Mouse (Mus musculus): Measurements from ENCODE around the gene Adgrf1. TPM values are rescaled to one million over a fixed set of nuclear protein-coding genes. Genes with fewer than 3 reads are reported as not detected.

Adgrf1 gene
- polyA plus RNA-seq (2015; fragmentation: Nextera tagmentation; extraction: Ambion mirVana), result not detected in 2 replicates

DNA sequence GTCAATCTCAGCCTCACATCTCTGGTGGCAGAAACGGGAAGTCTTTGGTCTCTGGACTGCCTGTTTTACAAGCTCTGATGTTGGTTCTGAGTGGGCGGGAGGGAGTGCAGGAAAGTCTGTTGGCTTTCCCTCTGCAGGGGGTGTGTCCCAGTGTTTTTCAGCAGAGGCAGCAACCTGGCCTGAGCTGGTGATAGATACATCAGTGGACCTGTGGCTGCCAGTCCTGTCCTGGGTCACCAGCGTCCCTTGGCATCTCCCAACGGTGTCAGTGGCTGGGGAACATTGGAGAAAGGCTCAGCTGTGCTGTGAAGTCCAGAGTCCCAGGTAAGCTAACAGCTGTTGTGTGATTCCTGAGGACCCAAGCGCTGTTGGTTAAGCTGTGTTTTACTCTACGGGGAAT lies at the start of gene Adgrf1:
Gene Adgrf1 (plus strand): TSS at position 169 of the 400 bp plus-strand sequence.
- Histone ChIP-seq H3K36me3 (ENCODE audit: control insufficient read depth, insufficient read depth) (no peaks in the 10 kb centered on the region), H3K4me1 (replicated peaks; ENCODE audit: control insufficient read depth, insufficient read depth, low read length) (0 out of 2 replicates have a peak, but pooled peaks cover 2% of the 10 kb centered on the region), H3K4me2 (ENCODE audit: low read length) (no peak within 1 kb of the TSS), H3K27me3 (replicated peaks; ENCODE audit: control insufficient read depth, insufficient read depth, low read length) (no peaks in the 10 kb centered on the region), H3K9ac (replicated peaks; ENCODE audit: low read depth, low read length) (no peak within 1 kb of the TSS), H3K4me3 (replicated peaks; ENCODE audit: low read length) (no peak within 1 kb of the TSS), H3K9me3 (ENCODE audit: control insufficient read depth, low read length) (no peaks in the 10 kb centered on the region), H3K27ac (ENCODE audit: low read length) (no peak within 1 kb of the TSS)
- ATAC-seq, result no peak
- 85% methylated on average over 6 of the region's 6 CpGs for WGBS

DNA sequence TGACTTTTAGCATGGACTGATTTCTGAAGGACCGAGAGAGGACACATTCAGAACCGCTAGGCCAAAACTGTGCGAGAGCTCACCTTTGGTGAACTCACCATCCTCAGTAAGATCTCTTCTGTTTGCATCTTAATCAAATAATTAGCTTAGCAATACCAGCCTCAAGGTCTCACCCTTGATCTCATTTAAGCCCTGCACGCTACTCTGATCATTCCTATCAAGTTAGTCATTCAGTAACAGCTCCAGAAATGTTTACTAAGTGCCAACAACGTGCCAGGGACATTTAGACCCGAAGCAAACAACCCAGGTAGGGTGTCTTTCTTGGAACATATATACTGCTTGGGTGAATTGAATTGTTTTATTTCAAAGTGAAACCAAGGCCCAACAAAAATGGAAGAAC lies 44.0 kb upstream of the Adgrf1 start:
- Histone ChIP-seq H3K4me3 (replicated peaks; ENCODE audit: low read length) (no peak overlapping the region), H3K9ac (replicated peaks; ENCODE audit: low read depth, low read length) (no peak overlapping the region), H3K9me3 (ENCODE audit: control insufficient read depth, low read length) (no peaks in the 10 kb centered on the region), H3K4me2 (ENCODE audit: low read length) (no peak overlapping the region), H3K4me1 (replicated peaks; ENCODE audit: control insufficient read depth, insufficient read depth, low read length) (peaks cover 8% of the 10 kb centered on the region; the same call in 1 of the 2 replicates), H3K36me3 (ENCODE audit: control insufficient read depth, insufficient read depth) (no peaks in the 10 kb centered on the region), H3K27ac (ENCODE audit: low read length) (no peak overlapping the region), H3K27me3 (replicated peaks; ENCODE audit: control insufficient read depth, insufficient read depth, low read length) (no peaks in the 10 kb centered on the region)
- WGBS, result 79% methylated on average over 6 of the region's 6 CpGs
- no peak for ATAC-seq

DNA sequence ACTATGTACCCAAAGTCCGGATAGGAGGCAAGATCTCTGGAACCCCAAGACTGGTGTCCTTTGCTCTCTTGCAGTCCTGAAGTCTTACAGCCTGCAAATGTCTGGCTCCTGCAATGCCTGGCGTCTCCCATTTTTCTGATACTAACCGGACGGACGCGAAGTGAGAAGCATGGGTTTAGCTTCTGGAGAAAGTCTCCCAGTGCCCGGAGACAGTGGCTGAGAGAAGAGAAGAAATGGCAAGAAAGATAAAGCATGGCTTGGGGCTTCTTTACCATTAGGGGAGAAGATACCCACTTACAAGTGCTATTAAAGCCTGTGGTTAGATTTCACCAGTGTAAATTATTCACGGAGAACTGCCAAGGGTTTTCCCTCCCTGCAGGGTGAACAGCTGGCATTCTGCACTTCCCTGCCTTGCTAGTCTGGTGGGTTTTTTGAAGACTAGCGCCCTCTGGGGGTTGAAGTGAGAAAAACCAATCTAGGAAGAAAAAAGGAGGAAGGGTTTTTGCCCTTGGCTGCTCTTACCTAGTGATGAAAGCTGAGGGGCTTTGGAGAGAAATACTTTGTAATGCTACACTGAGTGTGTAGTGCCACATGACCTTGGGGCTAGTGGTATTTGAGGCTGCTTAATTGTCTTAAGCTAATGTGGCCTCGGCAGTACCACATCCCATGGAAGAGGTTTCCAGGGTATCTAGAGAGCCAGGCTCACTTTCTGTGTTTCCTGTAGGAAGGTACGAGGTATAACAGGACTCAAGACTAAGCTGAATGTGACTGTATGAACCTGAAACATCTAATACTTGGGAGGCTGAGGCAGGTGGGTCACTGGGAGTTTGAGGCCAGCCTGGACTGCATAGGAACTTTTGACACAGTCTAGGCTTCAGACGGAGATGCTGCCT lies 40.3 kb upstream of the Adgrf1 start:
- ATAC-seq, result peak; percentile 97
- H3K4me2 ChIP-seq (ENCODE audit: low read length), result peak overlapping the region; percentile 12; the same call in 1 of the 2 replicates
- H3K9ac ChIP-seq (replicated peaks; ENCODE audit: low read depth, low read length), result no peak overlapping the region
- no peaks in the 10 kb centered on the region for H3K36me3 ChIP-seq (ENCODE audit: control insufficient read depth, insufficient read depth)
- H3K27ac ChIP-seq (ENCODE audit: low read length), result no peak overlapping the region
- H3K9me3 ChIP-seq (ENCODE audit: control insufficient read depth, low read length), result no peaks in the 10 kb centered on the region
- H3K4me1 ChIP-seq (replicated peaks; ENCODE audit: control insufficient read depth, insufficient read depth, low read length), result peaks cover 8% of the 10 kb centered on the region; the same call in 1 of the 2 replicates
- 47% methylated on average over 12 of the region's 12 CpGs for WGBS
- H3K27me3 ChIP-seq (replicated peaks; ENCODE audit: control insufficient read depth, insufficient read depth, low read length), result no peaks in the 10 kb centered on the region
- H3K4me3 ChIP-seq (replicated peaks; ENCODE audit: low read length), result no peak overlapping the region

DNA sequence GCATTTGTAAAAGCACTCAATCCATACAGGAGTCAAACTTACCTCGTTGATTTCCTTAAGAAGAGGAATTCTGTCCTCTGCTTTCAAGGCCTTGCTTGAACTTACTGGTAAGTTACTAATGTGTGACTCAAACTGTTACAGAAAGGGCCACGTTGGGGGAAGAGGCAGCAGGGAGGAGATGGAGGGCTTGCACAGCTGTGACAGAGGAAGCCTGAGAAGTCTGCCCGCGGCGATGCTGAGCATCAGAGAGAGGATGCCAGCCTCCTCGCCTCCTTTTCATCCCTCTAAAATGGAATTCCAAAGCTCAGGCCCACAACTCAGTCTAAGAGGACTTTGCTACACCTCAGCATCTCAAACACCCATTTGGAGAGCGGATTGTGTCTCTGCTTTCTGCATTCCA lies 39.3 kb upstream of the Adgrf1 start:
- ATAC-seq, result no peak
- no peak overlapping the region for H3K27ac ChIP-seq (ENCODE audit: low read length)
- H3K27me3 ChIP-seq (replicated peaks; ENCODE audit: control insufficient read depth, insufficient read depth, low read length), result no peaks in the 10 kb centered on the region
- H3K36me3 ChIP-seq (ENCODE audit: control insufficient read depth, insufficient read depth), result no peaks in the 10 kb centered on the region
- H3K4me2 ChIP-seq (ENCODE audit: low read length), result no peak overlapping the region
- no peak overlapping the region for H3K4me3 ChIP-seq (replicated peaks; ENCODE audit: low read length)
- H3K4me1 ChIP-seq (replicated peaks; ENCODE audit: control insufficient read depth, insufficient read depth, low read length), result peaks cover 8% of the 10 kb centered on the region; the same call in 1 of the 2 replicates
- no peaks in the 10 kb centered on the region for H3K9me3 ChIP-seq (ENCODE audit: control insufficient read depth, low read length)
- WGBS, result 86% methylated on average over 7 of the region's 7 CpGs
- H3K9ac ChIP-seq (replicated peaks; ENCODE audit: low read depth, low read length), result no peak overlapping the region

DNA sequence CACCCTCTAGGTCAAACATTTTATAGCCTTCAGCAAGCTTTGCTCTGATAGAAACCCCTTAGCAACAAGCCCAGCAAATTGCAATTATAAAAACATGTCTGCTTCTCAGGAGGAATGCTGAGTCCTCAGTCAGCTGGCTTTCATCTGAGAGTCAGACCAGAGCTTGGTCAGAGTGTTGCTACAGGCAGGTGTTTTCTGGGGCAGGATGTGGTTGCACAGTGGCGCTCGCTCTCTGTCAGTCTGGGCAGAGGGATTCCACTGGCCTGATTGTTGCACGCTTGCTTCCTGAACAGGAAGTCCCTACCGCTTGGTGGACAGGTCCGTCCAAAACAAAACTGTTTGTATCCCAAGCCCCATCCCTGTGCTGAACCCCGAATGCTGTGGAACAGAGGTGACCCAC lies 37.4 kb upstream of the Adgrf1 start:
- ATAC-seq, result no peak
- H3K9ac ChIP-seq (replicated peaks; ENCODE audit: low read depth, low read length), result no peak overlapping the region
- H3K4me1 ChIP-seq (replicated peaks; ENCODE audit: control insufficient read depth, insufficient read depth, low read length), result peaks cover 8% of the 10 kb centered on the region; the same call in 1 of the 2 replicates
- H3K9me3 ChIP-seq (ENCODE audit: control insufficient read depth, low read length), result no peaks in the 10 kb centered on the region
- no peak overlapping the region for H3K4me2 ChIP-seq (ENCODE audit: low read length)
- no peak overlapping the region for H3K27ac ChIP-seq (ENCODE audit: low read length)
- no peak overlapping the region for H3K4me3 ChIP-seq (replicated peaks; ENCODE audit: low read length)
- 81% methylated on average over 6 of the region's 6 CpGs for WGBS
- no peaks in the 10 kb centered on the region for H3K36me3 ChIP-seq (ENCODE audit: control insufficient read depth, insufficient read depth)
- H3K27me3 ChIP-seq (replicated peaks; ENCODE audit: control insufficient read depth, insufficient read depth, low read length), result no peaks in the 10 kb centered on the region

DNA sequence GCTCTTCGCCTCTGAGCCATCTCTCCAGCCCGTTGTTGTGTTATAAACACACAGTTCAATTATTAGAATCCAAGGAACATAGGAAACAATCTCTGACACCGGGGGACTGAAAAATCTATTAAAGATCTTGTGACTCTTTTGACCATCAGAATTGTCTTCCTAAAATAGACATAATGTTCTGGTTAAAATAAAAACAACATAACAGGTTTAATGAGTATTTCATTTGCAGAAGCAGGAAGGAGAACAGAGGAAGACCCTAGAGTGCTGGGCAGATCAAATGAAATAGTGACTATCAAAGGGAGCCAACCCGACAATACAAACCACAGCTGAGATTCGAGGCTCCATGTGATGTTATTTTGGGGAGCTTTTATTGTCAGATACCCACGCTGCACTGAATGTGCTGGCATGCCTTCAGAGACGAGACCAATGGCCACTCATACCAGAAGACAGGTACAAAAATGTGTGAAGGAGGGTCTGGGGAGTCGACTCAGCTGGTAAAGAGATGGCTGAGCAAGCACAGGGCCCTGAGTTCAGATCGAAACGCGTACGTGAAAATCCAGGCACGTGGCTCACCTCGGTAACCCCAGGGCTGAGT lies 33.4 kb upstream of the Adgrf1 start:
- ATAC-seq, result no peak
- H3K4me3 ChIP-seq (replicated peaks; ENCODE audit: low read length), result no peak overlapping the region
- no peaks in the 10 kb centered on the region for H3K27me3 ChIP-seq (replicated peaks; ENCODE audit: control insufficient read depth, insufficient read depth, low read length)
- no peaks in the 10 kb centered on the region for H3K36me3 ChIP-seq (ENCODE audit: control insufficient read depth, insufficient read depth)
- no peaks in the 10 kb centered on the region for H3K9me3 ChIP-seq (ENCODE audit: control insufficient read depth, low read length)
- no peak overlapping the region for H3K4me2 ChIP-seq (ENCODE audit: low read length)
- no peak overlapping the region for H3K9ac ChIP-seq (replicated peaks; ENCODE audit: low read depth, low read length)
- no peak overlapping the region for H3K27ac ChIP-seq (ENCODE audit: low read length)
- H3K4me1 ChIP-seq (replicated peaks; ENCODE audit: control insufficient read depth, insufficient read depth, low read length), result peaks cover 5% of the 10 kb centered on the region
- WGBS, result 87% methylated on average over 14 of the region's 14 CpGs

DNA sequence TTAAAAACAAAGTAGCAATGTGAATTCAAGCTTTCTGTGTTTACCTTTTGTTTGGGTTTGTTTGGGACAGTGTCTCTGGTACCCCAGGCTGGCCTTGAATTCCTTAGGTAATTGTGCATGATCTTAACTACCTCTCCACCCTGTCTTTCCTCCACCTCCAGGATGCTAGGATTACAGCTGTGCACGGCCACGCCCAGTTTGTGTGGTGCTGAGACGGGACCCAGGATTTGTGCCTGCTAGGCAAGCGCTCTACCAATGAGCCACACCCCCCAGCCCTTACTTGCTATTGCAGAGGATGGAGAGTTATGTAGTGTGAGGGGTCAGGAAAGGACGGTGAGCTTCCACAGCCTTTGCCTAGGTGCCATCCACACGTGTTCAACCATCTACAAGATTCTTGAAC lies 31.1 kb upstream of the Adgrf1 start:
- no peak for ATAC-seq
- Histone ChIP-seq H3K4me3 (replicated peaks; ENCODE audit: low read length) (no peak overlapping the region), H3K27me3 (replicated peaks; ENCODE audit: control insufficient read depth, insufficient read depth, low read length) (no peaks in the 10 kb centered on the region), H3K9me3 (ENCODE audit: control insufficient read depth, low read length) (no peaks in the 10 kb centered on the region), H3K27ac (ENCODE audit: low read length) (no peak overlapping the region), H3K9ac (replicated peaks; ENCODE audit: low read depth, low read length) (no peak overlapping the region), H3K4me1 (replicated peaks; ENCODE audit: control insufficient read depth, insufficient read depth, low read length) (peaks cover 5% of the 10 kb centered on the region), H3K4me2 (ENCODE audit: low read length) (no peak overlapping the region), H3K36me3 (ENCODE audit: control insufficient read depth, insufficient read depth) (no peaks in the 10 kb centered on the region)
- WGBS, result 75% methylated on average over 6 of the region's 6 CpGs

DNA sequence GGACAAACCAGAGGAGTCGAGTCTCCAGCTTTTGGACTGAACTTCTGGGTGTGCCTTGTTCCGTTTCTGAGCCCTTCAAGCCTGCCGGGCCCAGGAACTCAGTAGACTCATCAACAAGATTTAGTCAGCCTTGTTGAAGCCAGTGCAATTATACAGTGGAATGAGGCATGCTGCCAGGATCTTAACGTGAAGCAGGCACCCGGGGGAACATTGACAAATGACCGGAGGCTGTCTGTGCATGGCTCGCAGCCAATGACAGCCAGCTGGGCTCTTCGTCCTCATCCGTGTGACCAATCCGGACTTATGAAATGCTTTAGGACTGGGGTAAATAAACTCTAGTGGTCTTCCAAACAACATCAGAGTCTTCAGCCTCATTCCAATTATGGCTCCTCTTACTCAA lies 29.0 kb upstream of the Adgrf1 start:
- Histone ChIP-seq H3K4me3 (replicated peaks; ENCODE audit: low read length) (no peak overlapping the region), H3K4me1 (replicated peaks; ENCODE audit: control insufficient read depth, insufficient read depth, low read length) (peaks cover 5% of the 10 kb centered on the region), H3K9ac (replicated peaks; ENCODE audit: low read depth, low read length) (no peak overlapping the region), H3K27me3 (replicated peaks; ENCODE audit: control insufficient read depth, insufficient read depth, low read length) (no peaks in the 10 kb centered on the region), H3K27ac (ENCODE audit: low read length) (no peak overlapping the region), H3K4me2 (ENCODE audit: low read length) (no peak overlapping the region), H3K36me3 (ENCODE audit: control insufficient read depth, insufficient read depth) (no peaks in the 10 kb centered on the region), H3K9me3 (ENCODE audit: control insufficient read depth, low read length) (no peaks in the 10 kb centered on the region)
- ATAC-seq, result peak; percentile 66
- 29% methylated on average over 10 of the region's 10 CpGs for WGBS

DNA sequence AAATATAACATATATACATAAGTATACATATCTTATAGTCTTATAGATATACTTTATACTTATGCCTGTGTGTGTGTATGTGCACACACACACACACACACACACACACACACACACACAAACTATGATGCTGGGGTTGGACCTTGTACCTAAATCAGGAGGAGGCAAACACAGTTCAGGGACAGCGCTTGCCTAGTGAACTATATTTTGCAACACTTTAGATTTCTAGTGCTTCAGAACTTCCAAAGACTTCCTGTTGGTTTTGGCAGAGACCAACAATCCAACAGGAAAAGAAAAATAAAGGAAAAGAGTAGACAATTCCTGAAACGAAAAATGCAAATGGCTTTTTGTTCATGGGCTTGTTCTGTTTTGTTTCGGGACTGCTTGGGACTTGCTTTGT lies 27.5 kb upstream of the Adgrf1 start:
- Histone ChIP-seq H3K9ac (replicated peaks; ENCODE audit: low read depth, low read length) (no peak overlapping the region), H3K27ac (ENCODE audit: low read length) (no peak overlapping the region), H3K4me3 (replicated peaks; ENCODE audit: low read length) (no peak overlapping the region), H3K4me2 (ENCODE audit: low read length) (no peak overlapping the region), H3K4me1 (replicated peaks; ENCODE audit: control insufficient read depth, insufficient read depth, low read length) (peaks cover 5% of the 10 kb centered on the region), H3K36me3 (ENCODE audit: control insufficient read depth, insufficient read depth) (no peaks in the 10 kb centered on the region), H3K27me3 (replicated peaks; ENCODE audit: control insufficient read depth, insufficient read depth, low read length) (no peaks in the 10 kb centered on the region), H3K9me3 (ENCODE audit: control insufficient read depth, low read length) (no peaks in the 10 kb centered on the region)
- WGBS, result 78% methylated on average over 3 of the region's 3 CpGs
- ATAC-seq, result no peak
